Mouse (Mus musculus): ENCODE data around the gene Farp1. TPM values are rescaled to one million over a fixed set of nuclear protein-coding genes. Genes with fewer than 3 reads are reported as not detected.

Gene Farp1
- polyA plus RNA-seq, 1 experiment from 2014 or later = 22.4 TPM

DNA sequence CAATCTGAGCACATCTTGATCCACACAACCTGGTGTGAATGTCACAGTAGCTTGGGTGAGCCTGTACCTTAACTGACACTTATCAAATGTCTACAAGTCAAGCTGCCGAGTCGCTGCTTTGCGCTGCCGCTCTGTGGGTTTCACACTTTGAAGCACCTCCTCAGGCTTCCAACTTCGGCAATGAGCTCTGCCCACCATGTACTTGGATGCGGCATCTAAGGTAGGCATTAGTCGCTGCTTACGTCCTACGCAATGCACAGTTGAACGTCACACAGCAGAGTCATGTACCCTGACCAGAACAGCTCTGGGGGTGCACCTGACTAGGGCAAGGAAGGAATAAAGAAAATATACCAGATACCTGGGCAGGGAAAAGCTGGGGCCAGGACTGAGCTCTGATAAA lies 278.3 kb downstream of the Farp1 start:
- 96% methylated on average over 10 of the region's 10 CpGs for WGBS
- H3K4me3 ChIP-seq (ENCODE audit: low read depth, low read length) = no peak overlapping the region
- ATAC-seq (ENCODE audit: low FRiP score) = no peak

DNA sequence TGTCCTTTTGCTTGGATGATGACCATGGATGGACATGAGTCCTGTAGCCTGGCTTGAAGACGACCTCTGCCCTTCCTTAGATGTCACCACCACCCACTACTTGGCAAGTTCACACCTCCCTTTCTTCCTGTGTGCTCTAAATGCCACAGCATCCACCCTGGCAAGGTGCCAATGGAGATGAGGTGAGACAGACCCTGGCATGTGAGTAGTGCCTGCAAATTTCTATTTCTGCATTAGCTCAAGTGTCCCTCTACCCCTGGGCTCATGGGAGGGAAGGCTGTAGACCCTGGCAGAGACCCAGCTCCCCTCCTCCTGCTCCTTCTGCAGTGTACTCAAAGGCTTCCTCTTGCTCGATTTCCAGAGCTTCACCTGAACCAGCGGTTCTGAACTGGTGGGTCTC lies 279.9 kb downstream of the Farp1 start:
- H3K27me3 ChIP-seq (ENCODE audit: control insufficient read depth, insufficient read depth, low read length) = no peaks in the 10 kb centered on the region
- H3K4me1 ChIP-seq (ENCODE audit: control insufficient read depth, insufficient read depth, low read length) = peaks cover 2% of the 10 kb centered on the region; the same call in 1 of the 2 replicates
- WGBS = 97% methylated on average over 3 of the region's 3 CpGs
- no peak overlapping the region for H3K4me3 ChIP-seq (ENCODE audit: low read depth, low read length)
- no peak overlapping the region for H3K27ac ChIP-seq (ENCODE audit: low read depth, low read length)
- no peaks in the 10 kb centered on the region for H3K36me3 ChIP-seq (ENCODE audit: control insufficient read depth, insufficient read depth, low read length)
- DNase-seq (ENCODE audit: low spot score, missing footprints) = no peak
- ATAC-seq (ENCODE audit: low FRiP score) = no peak
- no peak overlapping the region for H3K4me2 ChIP-seq
- no peaks in the 10 kb centered on the region for H3K9me3 ChIP-seq (ENCODE audit: control insufficient read depth, low read length)
- no peak overlapping the region for H3K9ac ChIP-seq (ENCODE audit: low read length)

More for the DNA sequence above, 278.3 kb downstream of the Farp1 start:
- Histone ChIP-seq H3K4me1 (ENCODE audit: control insufficient read depth, insufficient read depth, low read length) (peaks cover 2% of the 10 kb centered on the region; the same call in 1 of the 2 replicates), H3K9ac (ENCODE audit: low read length) (no peak overlapping the region), H3K4me2 (no peak overlapping the region), H3K27ac (ENCODE audit: low read depth, low read length) (no peak overlapping the region), H3K27me3 (ENCODE audit: control insufficient read depth, insufficient read depth, low read length) (no peaks in the 10 kb centered on the region), H3K36me3 (ENCODE audit: control insufficient read depth, insufficient read depth, low read length) (no peaks in the 10 kb centered on the region), H3K9me3 (ENCODE audit: control insufficient read depth, low read length) (no peaks in the 10 kb centered on the region)
- no peak for DNase-seq (ENCODE audit: low spot score, missing footprints)

DNA sequence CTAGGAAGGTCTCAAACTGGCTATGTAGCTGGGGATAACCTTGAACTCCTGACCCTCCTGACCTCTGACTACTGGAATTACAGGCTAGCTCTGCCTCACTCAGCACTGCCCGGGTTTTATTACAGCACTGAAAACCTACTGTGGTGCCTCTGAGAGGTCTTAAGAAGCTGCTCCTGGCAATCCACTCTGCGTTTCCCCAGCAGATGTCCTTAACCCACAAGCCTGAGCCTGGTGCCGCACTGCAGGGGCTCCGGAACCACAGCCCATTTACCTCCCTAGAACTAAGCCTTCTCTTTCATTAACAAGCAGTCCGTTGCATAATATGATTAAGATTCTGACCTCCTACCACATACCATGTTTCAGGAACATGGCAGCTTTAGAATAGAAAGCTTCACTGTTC lies 281.1 kb downstream of the Farp1 start:
- Histone ChIP-seq H3K4me1 (ENCODE audit: control insufficient read depth, insufficient read depth, low read length) (peaks cover 2% of the 10 kb centered on the region; the same call in 1 of the 2 replicates), H3K9ac (ENCODE audit: low read length) (no peak overlapping the region), H3K27me3 (ENCODE audit: control insufficient read depth, insufficient read depth, low read length) (no peaks in the 10 kb centered on the region), H3K4me3 (ENCODE audit: low read depth, low read length) (no peak overlapping the region), H3K4me2 (no peak overlapping the region), H3K36me3 (ENCODE audit: control insufficient read depth, insufficient read depth, low read length) (no peaks in the 10 kb centered on the region), H3K27ac (ENCODE audit: low read depth, low read length) (no peak overlapping the region), H3K9me3 (ENCODE audit: control insufficient read depth, low read length) (no peaks in the 10 kb centered on the region)
- 77% methylated on average over 5 of the region's 5 CpGs for WGBS
- ATAC-seq (ENCODE audit: low FRiP score) (no peak), DNase-seq (ENCODE audit: low spot score, missing footprints) (no peak)

DNA sequence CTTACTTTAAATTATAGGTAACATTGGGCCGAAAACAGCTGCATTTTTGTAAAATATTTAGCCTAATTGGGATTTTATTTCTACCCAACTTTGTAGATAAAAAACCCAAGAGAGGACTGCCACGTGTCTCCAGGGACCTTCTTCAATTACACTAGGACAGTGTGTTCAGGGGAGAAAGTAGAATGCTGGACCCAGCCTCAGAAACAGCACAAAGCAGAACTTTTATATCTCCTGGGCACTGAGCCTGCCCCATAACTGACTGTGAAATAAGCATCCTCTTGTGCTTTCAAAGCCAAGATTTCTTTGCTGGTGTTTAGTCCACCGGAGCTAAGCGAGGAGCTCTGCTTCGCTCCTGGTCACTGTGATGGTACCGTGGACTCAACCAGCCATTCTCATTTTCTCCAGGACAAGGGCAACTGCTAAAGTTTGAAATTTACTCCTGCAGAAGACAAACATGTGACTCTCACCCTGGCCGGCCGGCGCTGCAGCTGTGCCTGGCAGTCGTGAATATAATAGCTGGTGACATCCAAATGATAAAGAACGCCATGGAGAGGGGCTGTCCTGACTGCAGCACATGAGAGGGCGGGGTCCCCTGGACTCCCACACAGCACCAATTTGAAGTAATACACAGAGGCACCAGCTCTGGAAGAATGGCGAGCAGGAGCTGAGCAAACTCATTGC lies 281.8 kb downstream of the Farp1 start:
- ATAC-seq (ENCODE audit: low FRiP score) = no peak
- H3K27ac ChIP-seq (ENCODE audit: low read depth, low read length) = no peak overlapping the region
- WGBS = 84% methylated on average over 13 of the region's 13 CpGs

DNA sequence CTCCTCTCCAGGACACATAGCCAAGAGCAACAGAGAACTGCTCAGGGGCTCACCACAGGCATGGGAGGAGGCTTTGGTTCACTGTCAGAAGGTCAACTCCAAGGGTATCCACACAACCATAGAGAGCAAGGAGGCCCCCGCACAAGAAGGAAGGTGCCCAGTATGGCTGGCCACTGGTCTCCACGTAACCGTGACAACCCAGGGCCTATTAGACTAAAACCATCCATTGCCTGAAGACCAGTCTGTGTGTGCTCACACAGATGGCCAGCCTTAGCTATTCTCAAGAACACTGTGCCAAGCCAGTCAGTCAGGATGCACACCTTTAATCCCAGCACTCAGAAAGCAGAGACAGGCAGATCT lies 282.3 kb downstream of the Farp1 start:
- Histone ChIP-seq H3K4me2 (no peak overlapping the region), H3K4me3 (ENCODE audit: low read depth, low read length) (no peak overlapping the region), H3K27me3 (ENCODE audit: control insufficient read depth, insufficient read depth, low read length) (no peaks in the 10 kb centered on the region), H3K9me3 (ENCODE audit: control insufficient read depth, low read length) (no peaks in the 10 kb centered on the region), H3K4me1 (ENCODE audit: control insufficient read depth, insufficient read depth, low read length) (peaks cover 2% of the 10 kb centered on the region; the same call in 1 of the 2 replicates), H3K36me3 (ENCODE audit: control insufficient read depth, insufficient read depth, low read length) (no peaks in the 10 kb centered on the region), H3K27ac (ENCODE audit: low read depth, low read length) (no peak overlapping the region), H3K9ac (ENCODE audit: low read length) (no peak overlapping the region)
- WGBS = 86% methylated on average over 3 of the region's 3 CpGs
- no peak for DNase-seq (ENCODE audit: low spot score, missing footprints)
- no peak for ATAC-seq (ENCODE audit: low FRiP score)

More for the DNA sequence above, 281.8 kb downstream of the Farp1 start:
- Histone ChIP-seq H3K4me3 (ENCODE audit: low read depth, low read length) (no peak overlapping the region), H3K36me3 (ENCODE audit: control insufficient read depth, insufficient read depth, low read length) (no peaks in the 10 kb centered on the region), H3K27me3 (ENCODE audit: control insufficient read depth, insufficient read depth, low read length) (no peaks in the 10 kb centered on the region), H3K9ac (ENCODE audit: low read length) (no peak overlapping the region), H3K4me2 (no peak overlapping the region), H3K9me3 (ENCODE audit: control insufficient read depth, low read length) (no peaks in the 10 kb centered on the region), H3K4me1 (ENCODE audit: control insufficient read depth, insufficient read depth, low read length) (peaks cover 2% of the 10 kb centered on the region; the same call in 1 of the 2 replicates)
- no peak for DNase-seq (ENCODE audit: low spot score, missing footprints)

DNA sequence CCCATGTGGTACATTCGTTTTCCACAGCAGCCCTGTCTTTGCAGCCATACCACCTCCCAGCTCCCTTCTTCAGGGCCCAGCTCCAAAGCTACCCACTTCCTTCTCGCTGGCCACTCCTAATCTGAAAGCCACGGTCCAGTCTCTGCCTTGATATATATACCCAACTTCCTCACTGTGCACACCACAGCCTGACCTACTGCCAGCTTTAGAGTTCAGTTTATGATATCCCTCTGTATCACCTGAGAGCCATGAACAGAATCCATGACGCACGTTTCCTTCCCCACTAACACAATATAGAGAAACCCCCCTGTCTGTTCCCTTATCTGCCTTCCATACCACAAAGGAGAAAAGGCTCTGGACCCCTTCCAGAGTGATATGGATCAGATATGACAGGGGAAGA lies 283.4 kb downstream of the Farp1 start:
- DNase-seq (ENCODE audit: low spot score, missing footprints) = no peak
- 87% methylated on average over 5 of the region's 5 CpGs for WGBS
- Histone ChIP-seq H3K27ac (ENCODE audit: low read depth, low read length) (no peak overlapping the region), H3K27me3 (ENCODE audit: control insufficient read depth, insufficient read depth, low read length) (no peaks in the 10 kb centered on the region), H3K36me3 (ENCODE audit: control insufficient read depth, insufficient read depth, low read length) (no peaks in the 10 kb centered on the region), H3K4me2 (no peak overlapping the region), H3K4me3 (ENCODE audit: low read depth, low read length) (no peak overlapping the region), H3K9me3 (ENCODE audit: control insufficient read depth, low read length) (no peaks in the 10 kb centered on the region), H3K9ac (ENCODE audit: low read length) (no peak overlapping the region), H3K4me1 (ENCODE audit: control insufficient read depth, insufficient read depth, low read length) (peaks cover 2% of the 10 kb centered on the region; the same call in 1 of the 2 replicates)
- ATAC-seq (ENCODE audit: low FRiP score) = no peak

DNA sequence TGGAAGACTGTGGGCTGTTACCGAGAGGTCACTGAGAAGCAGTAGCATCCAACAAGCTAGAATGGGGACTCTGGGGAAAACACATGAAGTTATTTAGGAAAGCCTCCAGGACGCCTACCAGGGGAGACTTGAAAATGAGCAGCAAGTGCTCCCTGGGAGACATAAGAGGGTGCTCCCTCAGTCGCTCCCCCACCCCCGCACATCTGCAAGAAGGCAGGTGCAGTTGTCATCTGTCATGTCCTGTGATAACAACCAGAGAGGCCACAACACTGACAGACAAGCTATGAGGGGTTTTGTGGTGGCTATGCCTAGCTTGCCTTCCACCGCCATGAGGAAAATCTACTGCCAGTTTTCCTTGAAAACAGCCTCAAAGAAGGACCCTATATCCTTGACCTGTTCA lies 287.1 kb downstream of the Farp1 start:
- no peak overlapping the region for H3K4me3 ChIP-seq (ENCODE audit: low read depth, low read length)
- no peaks in the 10 kb centered on the region for H3K27me3 ChIP-seq (ENCODE audit: control insufficient read depth, insufficient read depth, low read length)
- H3K9me3 ChIP-seq (ENCODE audit: control insufficient read depth, low read length) = no peaks in the 10 kb centered on the region
- no peak overlapping the region for H3K9ac ChIP-seq (ENCODE audit: low read length)
- H3K36me3 ChIP-seq (ENCODE audit: control insufficient read depth, insufficient read depth, low read length) = no peaks in the 10 kb centered on the region
- H3K27ac ChIP-seq (ENCODE audit: low read depth, low read length) = no peak overlapping the region
- DNase-seq (ENCODE audit: low spot score, missing footprints) (no peak), ATAC-seq (ENCODE audit: low FRiP score) (no peak)
- H3K4me1 ChIP-seq (ENCODE audit: control insufficient read depth, insufficient read depth, low read length) = peaks cover 2% of the 10 kb centered on the region; the same call in 1 of the 2 replicates
- WGBS = 90% methylated on average over 5 of the region's 5 CpGs
- no peak overlapping the region for H3K4me2 ChIP-seq

DNA sequence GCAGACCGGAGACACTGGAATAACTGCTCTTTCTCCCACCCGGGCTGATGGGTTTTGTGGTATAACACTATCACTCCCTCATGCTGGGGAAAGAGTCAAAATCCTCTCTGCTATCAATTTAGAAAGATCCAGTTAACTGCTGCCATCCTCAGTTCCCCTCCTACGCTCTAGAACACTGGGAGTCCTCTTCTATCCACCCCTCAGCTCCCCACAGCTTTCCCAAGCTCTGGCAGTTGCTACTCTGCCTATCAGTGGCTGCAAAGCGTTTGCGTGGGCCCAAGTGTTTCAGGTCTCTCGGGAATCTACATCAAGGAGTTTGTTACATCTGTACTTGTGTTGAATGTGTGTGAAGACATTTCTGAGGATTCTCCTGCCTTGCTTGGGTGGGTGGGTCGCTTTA lies 287.6 kb downstream of the Farp1 start:
- H3K36me3 ChIP-seq (ENCODE audit: control insufficient read depth, insufficient read depth, low read length) = no peaks in the 10 kb centered on the region
- ATAC-seq (ENCODE audit: low FRiP score) (no peak), DNase-seq (ENCODE audit: low spot score, missing footprints) (no peak)
- no peak overlapping the region for H3K4me2 ChIP-seq
- H3K9me3 ChIP-seq (ENCODE audit: control insufficient read depth, low read length) = no peaks in the 10 kb centered on the region
- WGBS = 87% methylated on average over 7 of the region's 7 CpGs
- no peak overlapping the region for H3K9ac ChIP-seq (ENCODE audit: low read length)
- H3K27me3 ChIP-seq (ENCODE audit: control insufficient read depth, insufficient read depth, low read length) = no peaks in the 10 kb centered on the region
- no peak overlapping the region for H3K4me3 ChIP-seq (ENCODE audit: low read depth, low read length)
- H3K27ac ChIP-seq (ENCODE audit: low read depth, low read length) = no peak overlapping the region
- H3K4me1 ChIP-seq (ENCODE audit: control insufficient read depth, insufficient read depth, low read length) = no peaks in the 10 kb centered on the region

DNA sequence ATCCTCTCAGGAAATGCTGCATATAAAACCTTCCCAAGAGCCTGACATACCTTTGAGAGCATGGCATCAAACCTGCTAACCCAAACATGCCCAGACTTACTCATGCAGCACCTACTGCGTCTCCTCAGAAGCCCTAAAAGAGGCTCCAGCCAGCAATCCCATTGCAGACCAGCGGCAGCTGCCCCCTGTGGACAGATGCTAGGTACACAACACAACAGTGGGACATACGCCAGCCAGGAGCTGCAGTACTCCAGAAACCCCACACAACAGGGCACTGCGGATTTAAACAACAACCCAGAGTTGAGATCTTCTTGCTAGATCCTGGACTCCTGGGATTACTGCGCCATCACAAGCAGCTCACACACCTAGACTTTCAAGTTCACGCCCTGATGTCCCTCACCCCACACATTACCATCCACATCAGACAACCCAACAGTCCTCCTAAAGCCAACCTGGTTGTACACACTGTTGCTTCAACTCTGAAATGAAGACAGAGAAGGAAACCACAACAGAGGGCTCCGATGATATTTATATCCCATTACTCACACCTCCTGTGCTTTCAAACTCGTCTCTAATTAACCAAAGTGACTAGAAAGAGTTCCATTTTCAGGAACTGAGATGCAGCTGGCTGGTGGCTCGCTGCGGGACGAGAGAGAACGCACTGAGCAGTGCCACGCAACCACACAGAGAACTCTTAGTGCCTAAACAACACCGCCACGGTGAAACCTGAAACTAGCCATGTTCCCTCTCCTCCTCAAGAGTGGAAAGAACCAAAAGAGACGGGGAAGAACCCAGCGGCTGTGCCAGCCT lies 289.7 kb downstream of the Farp1 start:
- Histone ChIP-seq H3K36me3 (ENCODE audit: control insufficient read depth, insufficient read depth, low read length) (no peaks in the 10 kb centered on the region), H3K4me3 (ENCODE audit: low read depth, low read length) (no peak overlapping the region), H3K9me3 (ENCODE audit: control insufficient read depth, low read length) (no peaks in the 10 kb centered on the region), H3K9ac (ENCODE audit: low read length) (no peak overlapping the region), H3K27me3 (ENCODE audit: control insufficient read depth, insufficient read depth, low read length) (no peaks in the 10 kb centered on the region), H3K27ac (ENCODE audit: low read depth, low read length) (no peak overlapping the region), H3K4me1 (ENCODE audit: control insufficient read depth, insufficient read depth, low read length) (no peaks in the 10 kb centered on the region), H3K4me2 (no peak overlapping the region)
- no peak for ATAC-seq (ENCODE audit: low FRiP score)
- no peak for DNase-seq (ENCODE audit: low spot score, missing footprints)
- 89% methylated on average over 17 of the region's 17 CpGs for WGBS

Data from midbrain, embryonic 11.5 days (tissue).